Mouse (Mus musculus) embryo, embryonic 11 days (tissue): ENCODE measurements around the gene Tns1.

Experiments used
- DNase-seq: peaks from one replicate; pipeline ENCODE4 v3.0.0-alpha.2; 2015

Gene Tns1

GRCm38 (mm10) chr1:74121821-74122576 lies 2.2 kb downstream of the Tns1 start:
- DNase-seq = no peak

DNA sequence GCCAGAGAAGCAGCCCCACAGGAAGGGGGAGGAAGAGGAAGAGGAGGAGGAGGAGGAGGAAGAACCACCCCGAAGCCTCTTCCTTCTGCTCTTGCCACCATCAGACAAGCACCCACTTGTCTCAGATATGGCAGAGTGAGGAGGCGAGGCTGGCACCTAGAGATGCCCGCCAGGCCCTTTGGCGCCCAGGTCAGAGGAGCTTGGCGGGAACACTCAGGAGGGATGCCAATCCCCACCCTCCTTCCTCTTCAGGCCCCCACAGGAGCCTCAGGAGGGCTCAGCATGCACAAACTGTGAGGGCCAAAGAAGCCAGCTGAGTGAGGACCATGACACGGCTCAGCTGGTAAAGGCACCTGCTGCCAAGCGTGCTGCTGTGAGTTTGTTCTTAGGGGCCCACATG lies 3.1 kb downstream of the Tns1 start:
- no peak for DNase-seq

DNA sequence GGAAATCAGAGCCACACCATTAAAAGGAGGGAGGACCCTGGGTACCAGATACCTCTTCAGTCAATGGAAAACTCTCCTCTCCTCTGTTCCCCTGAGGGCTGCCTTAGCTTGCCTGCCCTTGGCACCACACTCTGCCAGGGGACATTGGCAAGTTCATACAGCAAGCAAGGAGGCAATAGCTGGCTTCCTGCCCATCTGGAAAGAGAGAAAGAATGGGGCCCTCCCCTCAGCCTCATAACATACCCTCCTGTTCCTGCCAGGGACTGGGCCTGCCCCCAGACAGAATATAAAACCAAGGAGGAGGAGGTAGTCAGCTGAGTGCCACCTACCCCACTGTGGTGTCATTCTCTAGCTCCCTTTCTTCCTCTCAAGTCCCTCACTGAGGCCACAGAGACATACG lies 5.1 kb downstream of the Tns1 start:
- DNase-seq = no peak

GRCm38 (mm10) chr1:74117876-74118275 lies 6.4 kb downstream of the Tns1 start:
- no peak for DNase-seq

- DNase-seq = no peak
Measured at GRCm38 (mm10) chr1:74113071-74113470, 11.2 kb downstream of the Tns1 start.

DNA sequence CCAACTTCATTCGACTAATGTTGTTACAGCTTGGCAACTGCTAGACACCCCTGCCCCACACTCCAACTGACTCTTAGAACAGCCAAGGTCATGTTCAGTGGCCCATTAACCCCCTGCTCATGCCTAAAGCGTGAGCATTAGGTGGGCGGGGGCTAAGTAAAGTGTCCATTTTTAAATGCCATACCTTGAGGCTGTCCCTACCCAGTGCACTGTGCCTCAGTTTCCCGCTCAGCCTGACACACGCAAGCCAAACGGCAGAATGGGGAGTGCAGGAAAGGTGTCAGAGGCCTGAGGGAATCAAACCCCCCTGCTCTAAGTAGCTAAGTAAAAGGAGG lies 12.6 kb downstream of the Tns1 start:
- no peak for DNase-seq

- DNase-seq = peak; percentile 88
Measured at GRCm38 (mm10) chr1:74110932-74111695, 13.1 kb downstream of the Tns1 start.

GRCm38 (mm10) chr1:74109670-74110069 lies 14.6 kb downstream of the Tns1 start:
- DNase-seq = no peak

GRCm38 (mm10) chr1:74107931-74108618 lies 16.2 kb downstream of the Tns1 start:
- DNase-seq = no peak

DNA sequence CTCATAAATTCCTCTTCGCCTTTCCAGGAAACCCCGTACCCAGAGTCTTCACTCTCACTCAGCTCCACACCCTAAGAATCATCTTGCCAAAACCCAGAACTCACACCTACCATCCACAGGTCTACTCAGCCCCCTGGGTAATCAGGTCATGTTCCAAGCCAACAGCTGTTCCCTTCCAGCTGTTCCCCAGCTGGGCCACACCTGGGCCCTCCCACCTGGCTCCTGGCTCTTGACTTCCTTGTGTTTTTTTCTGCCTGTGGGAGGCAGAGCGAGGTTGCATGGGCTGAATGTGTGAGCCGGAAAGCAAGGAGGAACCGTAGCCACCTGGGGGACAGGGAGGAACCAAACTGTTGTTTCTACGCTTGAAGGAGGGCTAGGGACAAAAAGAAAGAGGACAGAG lies 18.0 kb downstream of the Tns1 start:
- DNase-seq = no peak

GRCm38 (mm10) chr1:74105660-74106059 lies 18.6 kb downstream of the Tns1 start:
- DNase-seq = no peak

- DNase-seq = peak; percentile 72
Measured at GRCm38 (mm10) chr1:74103654-74104353, 20.4 kb downstream of the Tns1 start.

- peak; percentile 62 for DNase-seq
Measured at GRCm38 (mm10) chr1:74099001-74099435, 25.2 kb downstream of the Tns1 start.

GRCm38 (mm10) chr1:74098004-74099000 lies 25.9 kb downstream of the Tns1 start:
- peak; percentile 84 for DNase-seq

DNA sequence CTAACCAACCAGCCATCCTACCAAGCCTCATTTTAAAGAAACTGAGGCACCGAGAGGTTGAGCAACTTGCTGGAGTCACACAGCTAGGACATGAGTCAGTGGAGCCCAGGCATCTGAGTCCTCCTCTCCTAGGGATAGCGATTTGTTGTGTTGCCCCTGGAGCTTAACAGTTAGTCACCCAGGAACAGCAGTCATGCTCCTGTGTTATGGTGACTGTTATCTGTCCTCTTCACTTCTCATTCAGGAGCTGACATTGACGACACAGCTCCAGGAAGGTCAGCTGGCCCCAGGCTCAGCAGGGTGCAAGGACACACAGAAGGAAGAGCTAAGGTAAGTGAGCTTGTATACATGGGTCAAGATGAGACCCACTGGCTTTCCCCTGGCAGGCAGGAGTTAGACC lies 28.5 kb downstream of the Tns1 start:
- no peak for DNase-seq

GRCm38 (mm10) chr1:74095296-74095695 lies 29.0 kb downstream of the Tns1 start:
- no peak for DNase-seq

GRCm38 (mm10) chr1:74094497-74095270 lies 29.6 kb downstream of the Tns1 start:
- peak; percentile 63 for DNase-seq

DNA sequence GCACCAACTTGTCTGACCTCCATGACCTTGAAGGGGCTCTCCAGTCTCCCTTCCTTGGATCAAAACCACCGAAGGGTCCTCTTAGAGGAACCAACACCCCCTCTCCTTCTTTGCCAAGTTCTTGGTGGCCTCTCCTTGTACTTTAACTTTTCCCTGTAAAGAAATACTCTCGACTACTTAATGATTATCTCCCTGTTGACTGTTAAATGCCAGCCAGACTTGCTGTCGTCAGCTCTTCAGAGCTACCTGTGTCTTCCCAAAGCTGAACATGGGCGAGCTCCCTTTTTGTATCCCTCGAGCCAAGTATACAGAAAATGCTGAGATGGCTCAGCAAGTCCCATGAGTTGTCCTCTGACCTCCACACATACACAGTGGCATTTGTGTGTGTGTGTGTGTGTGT lies 30.8 kb downstream of the Tns1 start:
- no peak for DNase-seq

DNA sequence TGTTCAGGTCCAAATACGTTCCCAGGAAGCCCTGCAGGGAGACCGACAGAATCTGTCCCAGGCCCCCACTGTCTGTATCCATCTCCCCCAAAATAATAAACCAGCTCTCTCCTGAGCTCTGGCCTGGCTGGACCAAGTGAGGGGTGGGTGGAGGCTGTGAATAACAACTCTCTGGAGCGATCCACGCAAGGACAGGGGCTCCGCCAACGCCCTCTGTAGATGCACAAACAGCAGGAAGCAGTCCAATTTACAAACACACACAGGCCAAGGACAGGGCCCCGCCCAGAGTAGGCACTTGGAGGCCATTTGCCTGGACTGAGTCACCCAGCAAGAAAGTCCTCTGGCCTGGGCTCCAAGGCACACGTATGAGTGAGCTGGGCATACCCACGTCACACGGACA lies 32.0 kb downstream of the Tns1 start:
- no peak for DNase-seq

DNA sequence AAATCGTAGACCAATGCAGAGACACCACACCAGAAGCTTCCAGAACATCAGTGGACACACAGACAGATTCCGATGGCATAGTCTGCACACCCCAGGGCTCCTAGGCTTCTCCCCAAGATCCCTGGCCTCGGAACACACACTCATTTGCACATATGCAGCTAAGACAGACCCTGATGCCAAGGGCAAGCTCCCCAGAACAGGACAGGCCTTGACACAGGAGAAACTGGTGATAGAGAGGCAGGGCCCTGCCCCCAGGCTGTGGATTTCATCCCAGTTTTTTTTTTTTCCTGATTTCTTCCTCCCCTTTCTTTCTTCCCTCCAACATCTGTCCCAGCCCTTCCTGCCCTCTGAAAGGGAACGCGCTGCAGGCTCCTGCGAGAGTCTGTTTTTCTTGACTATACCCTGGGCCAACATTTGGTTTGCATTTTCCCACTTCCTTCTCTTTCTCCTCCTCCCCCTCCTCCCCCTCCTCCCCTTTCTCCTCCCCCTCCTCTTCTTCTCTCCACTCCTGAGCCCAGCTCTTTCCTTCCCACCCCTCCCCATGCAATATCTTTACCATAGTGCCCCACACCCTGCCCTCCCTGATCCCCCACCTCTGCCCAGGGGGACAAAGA lies 32.5 kb downstream of the Tns1 start:
- peak; percentile 85 for DNase-seq

GRCm38 (mm10) chr1:74091138-74091537 lies 33.1 kb downstream of the Tns1 start:
- peak; percentile 63 for DNase-seq
